Mouse (Mus musculus): ENCODE measurements around the gene Gm10642. TPM values are rescaled to one million over a fixed set of nuclear protein-coding genes. Genes with fewer than 3 reads are reported as not detected.

Gm10642 gene
- polyA plus RNA-seq, 1 experiment: not detected

DNA sequence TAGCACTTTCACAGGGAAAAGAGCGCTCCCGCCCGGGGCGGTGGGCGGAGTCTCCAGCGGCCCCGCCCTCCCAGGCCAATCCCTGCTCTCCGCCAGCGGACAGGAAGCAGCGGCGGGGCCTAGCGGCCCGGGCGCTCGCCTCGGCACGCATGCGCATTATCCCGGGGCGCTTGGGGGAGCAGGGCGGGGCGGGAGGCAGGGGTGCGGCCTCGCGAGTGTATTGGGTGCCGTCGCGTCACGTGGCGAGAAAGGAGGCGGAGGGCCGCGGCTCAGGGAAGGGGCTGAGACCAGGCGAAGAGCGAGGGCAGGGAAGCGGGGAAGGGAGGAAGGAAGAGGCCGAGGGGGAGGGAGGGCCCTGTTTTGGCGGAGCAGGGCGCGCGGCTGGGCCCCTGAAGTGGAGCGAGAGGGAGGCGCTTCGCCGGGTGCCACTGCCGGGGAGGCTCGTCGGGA, 22.7 kb downstream of the Gm10642 start, which contains the start of gene Adam10:
Gene Adam10 (plus strand): TSS at position 316 of the 450 bp plus-strand sequence.
- TF ChIP-seq CTCF (IDR thresholded peaks at IDR 0.05; ENCODE audit: low read depth, low read length): no peak
- TF ChIP-seq EP300 (IDR thresholded peaks at IDR 0.05; ENCODE audit: insufficient read depth, low read depth, low read length): no peak
- TF ChIP-seq POLR2A (IDR thresholded peaks at IDR 0.05; ENCODE audit: insufficient read depth, low read length): peak; percentile 41
- Histone ChIP-seq H3K36me3 (ENCODE audit: control insufficient read depth, insufficient read depth, low read length, poor library complexity, severe bottlenecking) (no peaks in the 10 kb centered on the region), H3K27ac (ENCODE audit: insufficient read depth, low read length) (no peak within 1 kb of the TSS), H3K9me3 (replicated peaks; ENCODE audit: control insufficient read depth, insufficient read depth, low read length, poor library complexity, severe bottlenecking) (no peaks in the 10 kb centered on the region), H3K9ac (ENCODE audit: low read depth, poor library complexity, severe bottlenecking) (peak within 1 kb of the TSS; percentile 89), H3K4me3 (ENCODE audit: low read depth, low read length) (peak within 1 kb of the TSS; percentile 83), H3K4me1 (ENCODE audit: control insufficient read depth, insufficient read depth, low read length) (no peaks in the 10 kb centered on the region), H3K27me3 (ENCODE audit: control insufficient read depth, insufficient read depth, low read length, poor library complexity, severe bottlenecking) (0 out of 2 replicates have a peak, but pooled peaks cover 2% of the 10 kb centered on the region)

DNA sequence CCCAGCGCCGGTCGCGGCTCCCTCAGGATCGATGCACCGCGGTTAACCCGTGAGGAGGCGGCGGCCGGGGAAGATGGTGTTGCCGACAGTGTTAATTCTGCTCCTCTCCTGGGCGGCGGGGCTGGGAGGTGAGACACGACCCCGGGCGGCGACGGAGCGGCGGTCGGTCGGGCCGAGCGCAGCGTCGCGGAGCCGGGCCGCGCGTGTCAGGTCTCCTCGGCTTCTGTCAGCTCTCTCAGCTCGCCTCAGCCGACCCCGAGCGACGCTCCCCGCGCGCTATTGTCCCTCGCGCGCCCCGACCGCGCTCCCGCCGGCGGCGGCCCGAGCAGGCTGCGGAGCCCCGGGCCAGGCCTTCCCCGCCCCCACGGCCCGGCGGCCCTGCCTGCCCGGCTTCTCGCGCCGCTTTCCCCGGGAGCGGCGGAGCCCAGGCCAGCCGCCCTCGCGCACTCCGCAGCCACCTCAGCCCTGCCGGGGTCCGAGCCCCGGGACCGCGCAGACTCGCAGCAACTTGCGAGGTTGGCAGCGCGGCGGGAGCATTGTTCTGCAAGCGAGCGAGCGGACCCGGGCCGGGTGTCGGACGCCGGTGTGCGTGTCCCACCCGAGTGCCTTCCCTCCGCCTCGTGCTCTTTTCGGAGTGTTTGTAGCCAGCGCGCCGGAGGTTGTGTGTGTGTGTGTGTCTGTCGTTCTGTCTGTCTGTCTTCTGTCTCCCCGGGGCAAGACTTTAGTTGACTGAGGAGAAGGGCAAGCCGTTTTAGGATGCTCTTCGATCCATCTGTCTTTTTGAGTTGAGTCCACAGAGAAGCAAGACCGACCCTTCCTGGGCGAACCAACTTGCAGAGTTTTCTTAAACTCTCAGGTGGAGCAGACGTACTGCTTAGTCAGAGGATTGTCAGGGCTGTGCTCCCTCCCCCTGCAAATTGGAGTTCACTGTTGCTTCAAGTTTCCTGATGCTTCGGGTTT, 23.4 kb downstream of the Gm10642 start:
- H3K27ac ChIP-seq (ENCODE audit: insufficient read depth, low read length): no peak overlapping the region
- TF ChIP-seq CTCF (IDR thresholded peaks at IDR 0.05; ENCODE audit: low read depth, low read length) (no peak), POLR2A (IDR thresholded peaks at IDR 0.05; ENCODE audit: insufficient read depth, low read length) (no peak), EP300 (IDR thresholded peaks at IDR 0.05; ENCODE audit: insufficient read depth, low read depth, low read length) (no peak)
- 0 out of 2 replicates have a peak, but pooled peaks cover 2% of the 10 kb centered on the region for H3K27me3 ChIP-seq (ENCODE audit: control insufficient read depth, insufficient read depth, low read length, poor library complexity, severe bottlenecking)
- no peaks in the 10 kb centered on the region for H3K9me3 ChIP-seq (replicated peaks; ENCODE audit: control insufficient read depth, insufficient read depth, low read length, poor library complexity, severe bottlenecking)
- H3K4me1 ChIP-seq (ENCODE audit: control insufficient read depth, insufficient read depth, low read length): no peaks in the 10 kb centered on the region
- H3K9ac ChIP-seq (ENCODE audit: low read depth, poor library complexity, severe bottlenecking): peak overlapping the region; percentile 89
- no peaks in the 10 kb centered on the region for H3K36me3 ChIP-seq (ENCODE audit: control insufficient read depth, insufficient read depth, low read length, poor library complexity, severe bottlenecking)
- peak overlapping the region; percentile 83 for H3K4me3 ChIP-seq (ENCODE audit: low read depth, low read length)

DNA sequence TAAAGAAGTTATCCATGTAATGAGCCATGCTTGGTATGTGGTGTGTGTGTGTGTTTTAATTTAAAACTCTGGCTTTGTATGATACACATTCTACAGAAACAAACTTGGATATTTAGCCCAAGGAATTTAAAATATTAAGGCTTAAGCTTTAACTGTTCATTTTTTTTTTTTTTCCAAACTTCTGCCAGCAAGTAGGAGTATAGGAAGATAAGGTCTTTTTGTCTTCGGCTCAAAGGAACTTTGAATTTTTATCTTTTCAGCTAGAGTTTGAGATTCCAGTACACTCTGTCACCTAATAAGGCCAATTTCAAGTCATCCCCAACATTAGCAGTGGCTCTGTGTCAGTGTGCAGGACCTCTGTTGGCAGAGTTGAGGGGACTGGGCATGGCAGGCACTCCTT, 26.2 kb downstream of the Gm10642 start:
- Histone ChIP-seq H3K4me3 (ENCODE audit: low read depth, low read length) (no peak overlapping the region), H3K27me3 (ENCODE audit: control insufficient read depth, insufficient read depth, low read length, poor library complexity, severe bottlenecking) (0 out of 2 replicates have a peak, but pooled peaks cover 2% of the 10 kb centered on the region), H3K36me3 (ENCODE audit: control insufficient read depth, insufficient read depth, low read length, poor library complexity, severe bottlenecking) (no peaks in the 10 kb centered on the region), H3K9ac (ENCODE audit: low read depth, poor library complexity, severe bottlenecking) (no peak overlapping the region), H3K9me3 (replicated peaks; ENCODE audit: control insufficient read depth, insufficient read depth, low read length, poor library complexity, severe bottlenecking) (no peaks in the 10 kb centered on the region), H3K27ac (ENCODE audit: insufficient read depth, low read length) (no peak overlapping the region), H3K4me1 (ENCODE audit: control insufficient read depth, insufficient read depth, low read length) (no peaks in the 10 kb centered on the region)
- no peak for TF ChIP-seq EP300 (IDR thresholded peaks at IDR 0.05; ENCODE audit: insufficient read depth, low read depth, low read length)
- no peak for TF ChIP-seq POLR2A (IDR thresholded peaks at IDR 0.05; ENCODE audit: insufficient read depth, low read length)
- no peak for TF ChIP-seq CTCF (IDR thresholded peaks at IDR 0.05; ENCODE audit: low read depth, low read length)

DNA sequence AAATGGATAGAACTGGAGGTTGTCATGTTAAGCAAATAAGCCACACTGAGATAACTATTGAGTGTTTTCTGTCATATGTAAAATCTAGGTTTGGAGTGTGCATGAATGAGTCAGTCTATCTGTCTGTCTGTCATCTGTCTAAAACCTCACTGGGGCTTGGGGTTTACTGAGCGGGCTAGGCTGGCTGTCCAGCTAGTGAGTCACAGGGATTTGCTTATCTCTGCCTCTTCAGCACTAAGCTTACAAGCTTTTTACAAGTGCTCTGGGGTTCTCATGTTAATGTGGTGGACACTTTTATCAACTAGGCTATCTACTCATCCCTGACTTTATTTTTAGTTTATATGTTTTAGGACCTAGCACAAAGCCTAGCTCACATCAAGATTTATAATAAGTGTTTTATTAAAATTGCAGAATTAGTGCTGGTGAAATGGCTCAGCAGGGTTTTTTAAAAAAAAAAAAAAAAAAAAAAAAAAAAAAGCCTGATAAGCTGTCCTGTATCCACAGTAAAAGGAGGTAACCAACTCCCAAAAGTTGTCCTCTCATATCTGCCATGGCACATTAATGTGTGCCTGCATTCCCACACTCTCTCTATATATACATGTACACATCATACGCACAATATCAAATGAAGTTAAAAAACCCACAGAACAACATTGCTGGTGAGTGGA, 32.4 kb downstream of the Gm10642 start:
- no peak for TF ChIP-seq CTCF (IDR thresholded peaks at IDR 0.05; ENCODE audit: low read depth, low read length)
- no peak for TF ChIP-seq EP300 (IDR thresholded peaks at IDR 0.05; ENCODE audit: insufficient read depth, low read depth, low read length)
- no peak for TF ChIP-seq POLR2A (IDR thresholded peaks at IDR 0.05; ENCODE audit: insufficient read depth, low read length)
- no peak overlapping the region for H3K4me3 ChIP-seq (ENCODE audit: low read depth, low read length)
- no peaks in the 10 kb centered on the region for H3K4me1 ChIP-seq (ENCODE audit: control insufficient read depth, insufficient read depth, low read length)
- no peaks in the 10 kb centered on the region for H3K9me3 ChIP-seq (replicated peaks; ENCODE audit: control insufficient read depth, insufficient read depth, low read length, poor library complexity, severe bottlenecking)
- no peaks in the 10 kb centered on the region for H3K27me3 ChIP-seq (ENCODE audit: control insufficient read depth, insufficient read depth, low read length, poor library complexity, severe bottlenecking)
- H3K36me3 ChIP-seq (ENCODE audit: control insufficient read depth, insufficient read depth, low read length, poor library complexity, severe bottlenecking): no peaks in the 10 kb centered on the region
- no peak overlapping the region for H3K27ac ChIP-seq (ENCODE audit: insufficient read depth, low read length)
- no peak overlapping the region for H3K9ac ChIP-seq (ENCODE audit: low read depth, poor library complexity, severe bottlenecking)

DNA sequence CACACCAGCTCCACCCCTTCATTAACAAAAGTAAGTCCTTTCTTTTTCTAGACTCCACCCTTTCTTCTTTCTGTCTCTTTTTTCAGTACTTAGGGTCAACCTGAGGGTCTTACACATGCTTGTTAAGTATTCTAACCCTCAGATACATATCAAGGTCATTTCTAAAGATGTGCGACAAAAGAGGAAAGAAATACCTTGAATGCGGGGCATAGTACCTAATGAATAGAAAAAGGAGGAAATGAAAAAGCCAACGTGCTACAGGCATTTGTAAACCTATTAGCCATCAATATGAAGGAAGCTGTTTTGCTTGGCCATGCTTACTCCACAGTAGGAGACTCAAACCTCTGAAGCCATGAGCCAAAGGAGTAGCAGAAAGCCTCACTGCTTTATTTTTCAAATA, 33.9 kb downstream of the Gm10642 start:
- no peak overlapping the region for H3K9ac ChIP-seq (ENCODE audit: low read depth, poor library complexity, severe bottlenecking)
- no peaks in the 10 kb centered on the region for H3K4me1 ChIP-seq (ENCODE audit: control insufficient read depth, insufficient read depth, low read length)
- no peaks in the 10 kb centered on the region for H3K9me3 ChIP-seq (replicated peaks; ENCODE audit: control insufficient read depth, insufficient read depth, low read length, poor library complexity, severe bottlenecking)
- H3K27ac ChIP-seq (ENCODE audit: insufficient read depth, low read length): no peak overlapping the region
- no peak for TF ChIP-seq EP300 (IDR thresholded peaks at IDR 0.05; ENCODE audit: insufficient read depth, low read depth, low read length)
- no peak for TF ChIP-seq CTCF (IDR thresholded peaks at IDR 0.05; ENCODE audit: low read depth, low read length)
- TF ChIP-seq POLR2A (IDR thresholded peaks at IDR 0.05; ENCODE audit: insufficient read depth, low read length): no peak
- H3K4me3 ChIP-seq (ENCODE audit: low read depth, low read length): no peak overlapping the region
- no peaks in the 10 kb centered on the region for H3K27me3 ChIP-seq (ENCODE audit: control insufficient read depth, insufficient read depth, low read length, poor library complexity, severe bottlenecking)
- no peaks in the 10 kb centered on the region for H3K36me3 ChIP-seq (ENCODE audit: control insufficient read depth, insufficient read depth, low read length, poor library complexity, severe bottlenecking)

Data from ES-Bruce4 (cell line).